Mouse (Mus musculus) small intestine, adult 2 months (tissue): ENCODE data around the gene Arpc1a. TPM values are rescaled to one million over a fixed set of nuclear protein-coding genes. Genes with fewer than 3 reads are reported as not detected.

Experiments used
- H3K27ac ChIP-seq: fragments of 200-500 bp; 2 replicates; pipeline ENCODE4 v1.5.1; 2012; ENCODE audit warnings: low read depth, low read length, control low read depth, inconsistent platforms; ENCODE audit not compliant: insufficient read depth
- H3K27me3 ChIP-seq: fragments of 200-500 bp; 2 replicates; pipeline ENCODE4 v1.6.1; 2012; ENCODE audit warnings: mild to moderate bottlenecking, moderate library complexity, low read length, inconsistent platforms; ENCODE audit not compliant: control insufficient read depth, insufficient read depth
- H3K36me3 ChIP-seq: fragments of 200-500 bp; 2 replicates; pipeline ENCODE4 v1.6.1; 2012; ENCODE audit warnings: mild to moderate bottlenecking, low read length, control low read depth, inconsistent platforms; ENCODE audit not compliant: control insufficient read depth, insufficient read depth
- H3K4me1 ChIP-seq: fragments of 200-500 bp; 2 replicates; pipeline ENCODE4 v1.6.1; 2012; ENCODE audit warnings: low read length, inconsistent platforms, mixed read lengths; ENCODE audit not compliant: control insufficient read depth, insufficient read depth, insufficient read length
- H3K4me3 ChIP-seq: fragments of 200-500 bp; 2 replicates; pipeline ENCODE4 v1.5.1; 2012; ENCODE audit warnings: low read depth, mild to moderate bottlenecking, control low read depth, inconsistent platforms, low read length, moderate library complexity
- CTCF ChIP-seq: fragments of 200-500 bp; IDR thresholded peaks from 2 replicates; pipeline ENCODE4 v1.5.1; 2012; ENCODE audit warnings: low read depth, mild to moderate bottlenecking, control low read depth, inconsistent platforms, low read length, moderate library complexity, mixed read lengths; ENCODE audit not compliant: insufficient replicate concordance, insufficient read length; ENCODE audit errors: extremely low read depth
- POLR2A ChIP-seq: fragments of 200-500 bp; IDR thresholded peaks from 2 replicates; pipeline ENCODE4 v1.6.1; 2012; ENCODE audit warnings: low read depth, mild to moderate bottlenecking, control low read depth, inconsistent platforms, low read length, moderate library complexity
- WGBS: fragments of 180-500 bp; shearing (Covaris S2); methylation state at CpG from one replicate; pipeline ENCODE4 v1.1.7; 2018; 5-methylcytosine and 5-hydroxymethylcytosine counted together
- polyA plus RNA-seq: library from polyadenylated mRNA; depleted of rRNA; stranded (reverse); fragments of >200 nt; gene quantifications from 2 replicates; pipeline ENCODE4 v1.2.3, GENCODE M21; 2012; rRNA removed

Arpc1a gene
- polyA plus RNA-seq, 1 experiment = 105 TPM

GRCm38 (mm10) chr5:145139571-145140519 is 56.2 kb downstream of the Arpc1a start, which contains the start of the genes Pdap1 and Bud31:
TSS of gene Pdap1 (minus strand) at chr5:145140238.
TSS of gene Bud31 (plus strand) at chr5:145140362.
- Histone ChIP-seq H3K4me1 (peaks cover 4% of the 10 kb centered on the region; the same call in 1 of the 2 replicates), H3K27ac (peak within 1 kb of the TSS; percentile 96), H3K4me3 (peak within 1 kb of the TSS; percentile 82), H3K27me3 (no peaks in the 10 kb centered on the region), H3K36me3 (peaks cover 37% of the 10 kb centered on the region)
- under 1% methylated on average over 84 of the region's 84 CpGs for WGBS
- no peak for TF ChIP-seq CTCF
- peak; percentile 85 for TF ChIP-seq POLR2A

- Histone ChIP-seq H3K4me3 (peak overlapping the region; percentile 82), H3K27me3 (no peaks in the 10 kb centered on the region), H3K36me3 (peaks cover 40% of the 10 kb centered on the region), H3K4me1 (peaks cover 4% of the 10 kb centered on the region; the same call in 1 of the 2 replicates), H3K27ac (peak overlapping the region; percentile 96)
- TF ChIP-seq CTCF = no peak
- TF ChIP-seq POLR2A = no peak
- under 1% methylated on average over 18 of the region's 18 CpGs for WGBS
Measured at GRCm38 (mm10) chr5:145140611-145141010, 57.0 kb downstream of the Arpc1a start.

- TF ChIP-seq CTCF (no peak), POLR2A (no peak)
- peaks cover 89% of the 10 kb centered on the region for H3K36me3 ChIP-seq
- 53% methylated on average over 5 of the region's 5 CpGs for WGBS
Measured at GRCm38 (mm10) chr5:145147748-145148147, 64.1 kb downstream of the Arpc1a start.

GRCm38 (mm10) chr5:145149294-145149693 is 65.7 kb downstream of the Arpc1a start:
- no peak overlapping the region for H3K4me3 ChIP-seq
- H3K4me1 ChIP-seq = no peaks in the 10 kb centered on the region
- H3K36me3 ChIP-seq = peaks cover 89% of the 10 kb centered on the region
- 90% methylated on average over 6 of the region's 6 CpGs for WGBS
- no peaks in the 10 kb centered on the region for H3K27me3 ChIP-seq
- no peak overlapping the region for H3K27ac ChIP-seq
- TF ChIP-seq CTCF (no peak), POLR2A (no peak)

More at GRCm38 (mm10) chr5:145147748-145148147, 64.1 kb downstream of the Arpc1a start:
- no peak overlapping the region for H3K4me3 ChIP-seq
- no peak overlapping the region for H3K27ac ChIP-seq
- H3K4me1 ChIP-seq = no peaks in the 10 kb centered on the region
- H3K27me3 ChIP-seq = no peaks in the 10 kb centered on the region

- H3K27ac ChIP-seq = no peak overlapping the region
- H3K4me1 ChIP-seq = no peaks in the 10 kb centered on the region
- peaks cover 79% of the 10 kb centered on the region for H3K36me3 ChIP-seq
- no peaks in the 10 kb centered on the region for H3K27me3 ChIP-seq
- no peak overlapping the region for H3K4me3 ChIP-seq
- TF ChIP-seq CTCF = no peak
- no peak for TF ChIP-seq POLR2A
- WGBS = 86% methylated on average over 5 of the region's 5 CpGs
Measured at GRCm38 (mm10) chr5:145152690-145153089, 69.1 kb downstream of the Arpc1a start.

Other genes with a start within 250 kb of the Arpc1a start
- 12.0 and 19.5 TPM in 2 replicates for gene Smurf1, start 118.0 kb upstream of the Arpc1a start, polyA plus RNA-seq
- not detected in 2 replicates for gene Gm4871, start 51.1 kb upstream of the Arpc1a start, polyA plus RNA-seq
- not detected in 2 replicates for gene 1700018F24Rik, start 40.8 kb upstream of the Arpc1a start, polyA plus RNA-seq
- not detected in 2 replicates for gene Kpna7, start 200 bp downstream of the Arpc1a start, polyA plus RNA-seq
- gene Arpc1b, start 30.4 kb downstream of the Arpc1a start, polyA plus RNA-seq = 595 and 1,197 TPM in 2 replicates
- 8.5 and 18.7 TPM in 2 replicates for gene Pdap1, start 56.4 kb downstream of the Arpc1a start, polyA plus RNA-seq
- 28.1 and 52.8 TPM in 2 replicates for gene Bud31, start 56.5 kb downstream of the Arpc1a start, polyA plus RNA-seq
- 5.6 and 11.6 TPM in 2 replicates for gene Ptcd1, start 83.3 kb downstream of the Arpc1a start, polyA plus RNA-seq
- gene Cpsf4, start 83.4 kb downstream of the Arpc1a start, polyA plus RNA-seq = 11.6 and 23.2 TPM in 2 replicates
- gene Atp5j2, start 108.2 kb downstream of the Arpc1a start, polyA plus RNA-seq = 99.9 and 140 TPM in 2 replicates
- 1.5 and 2.9 TPM in 2 replicates for gene Zkscan14, start 118.0 kb downstream of the Arpc1a start, polyA plus RNA-seq
- 1.8 and 3.9 TPM in 2 replicates for gene Zkscan5, start 120.7 kb downstream of the Arpc1a start, polyA plus RNA-seq
- gene Zfp655, start 147.9 kb downstream of the Arpc1a start, polyA plus RNA-seq = 3.2 and 8.6 TPM in 2 replicates
- 7.9 and 16.4 TPM in 2 replicates for gene Zscan25, start 196.7 kb downstream of the Arpc1a start, polyA plus RNA-seq